Mouse (Mus musculus) adrenal gland, adult 18-20 months (tissue): ENCODE measurements around the gene Tmem179b. TPM values are rescaled to one million over a fixed set of nuclear protein-coding genes. Genes with fewer than 3 reads are reported as not detected.
"Not testable (repeated sequence)": the region's sequence is repeated elsewhere in the genome, so short reads cannot be mapped to it uniquely, and the experiment has no call there.

Source experiments
- DNase-seq, 2 experiments: peaks; one replicate each; pipeline ENCODE4 v3.0.0; 2021 to 2022; ENCODE audit warnings: low spot score in 2 of 2
- microRNA-seq, 2 experiments: library from miRNA; unstranded; fragments of <30 nt; microRNA quantifications; one replicate each; pipeline ENCODE4 v1.2.0; 2021; ENCODE audit warnings: borderline number of aligned reads in 2 of 2
- total RNA-seq, 2 experiments: library from RNA; stranded (reverse); gene quantifications; 1 replicate in 1 of 2; 2 replicates in 1 of 2; pipeline ENCODE4 v1.2.3; 2021

The Tmem179b gene
- total RNA-seq, 2 experiments from 2014 or later = 41.4 to 51.7 TPM

GRCm38 (mm10) chr19:8735389-8736159, 38.7 kb downstream of the Tmem179b start, which contains the start of gene Wdr74:
Wdr74 (plus strand) TSS chr19:8735827.
- peak; percentile 95 to 96 for DNase-seq

- no peak for DNase-seq
These were observed 39.9 kb downstream of the Tmem179b start for GRCm38 (mm10) chr19:8734334-8734733.

- DNase-seq = not testable (repeated sequence)
These were observed 45.8 kb downstream of the Tmem179b start for GRCm38 (mm10) chr19:8728335-8729099.

GRCm38 (mm10) chr19:8727495-8728114, 46.7 kb downstream of the Tmem179b start:
- DNase-seq = no peak

GRCm38 (mm10) chr19:8726609-8727390, 47.5 kb downstream of the Tmem179b start:
- DNase-seq = no peak

- no peak for DNase-seq
These were observed 49.1 kb downstream of the Tmem179b start for GRCm38 (mm10) chr19:8725081-8725613.

GRCm38 (mm10) chr19:8724392-8724791, 49.9 kb downstream of the Tmem179b start:
- DNase-seq = no peak

- DNase-seq = no peak
These were observed 50.5 kb downstream of the Tmem179b start for GRCm38 (mm10) chr19:8723574-8724346.

GRCm38 (mm10) chr19:8722907-8723573, 51.2 kb downstream of the Tmem179b start, which contains the start of gene Slc3a2:
Slc3a2 (minus strand) TSS chr19:8723369.
- peak; percentile 86 to 88 for DNase-seq

- DNase-seq = no peak
These were observed 51.7 kb downstream of the Tmem179b start for GRCm38 (mm10) chr19:8722559-8722906.

Small RNA genes within 50 kb of the gene (microRNA-seq; reads per million reads assigned to microRNA genes)
- 0 reads per million in 2 experiments for gene Mir6992

Other genes starting within 250 kb of the Tmem179b start
- under 1 TPM; 0.16 to 0.33 TPM for gene Slc22a8, start 183.2 kb downstream of the Tmem179b start, total RNA-seq
- under 1 TPM in 1 of 2 experiments, not detected in 1; 0.17 TPM for gene Slc22a6, start 156.4 kb downstream of the Tmem179b start, total RNA-seq
- gene Chrm1, start 110.7 kb downstream of the Tmem179b start, total RNA-seq = 1 to 10 TPM in 1 of 2 experiments, under 1 TPM in 1; 0.60 to 1.5 TPM
- gene Slc3a2, start 51.1 kb downstream of the Tmem179b start, total RNA-seq = 100 to 1,000 TPM; 373 to 425 TPM
- gene Wdr74, start 38.6 kb downstream of the Tmem179b start, total RNA-seq = 10 to 100 TPM; 62.4 to 66.2 TPM
- 1 to 10 TPM; 2.0 to 2.3 TPM for gene 1700092M07Rik, start 33.7 kb downstream of the Tmem179b start, total RNA-seq
- gene Stx5a, start 33.1 kb downstream of the Tmem179b start, total RNA-seq = 100 to 1,000 TPM in 1 of 2 experiments, 10 to 100 TPM in 1; 78.2 to 103 TPM
- 100 to 1,000 TPM; 127 to 144 TPM for gene Nxf1, start 17.4 kb downstream of the Tmem179b start, total RNA-seq
- 100 to 1,000 TPM; 114 to 116 TPM for gene Tmem223, start 3.5 kb downstream of the Tmem179b start, total RNA-seq
- 10 to 100 TPM; 11.3 to 12.2 TPM for gene Taf6l, start 11.9 kb upstream of the Tmem179b start, total RNA-seq
- 10 to 100 TPM; 81.3 to 97.9 TPM for gene Polr2g, start 24.1 kb upstream of the Tmem179b start, total RNA-seq
- 1 to 10 TPM; 2.8 to 3.1 TPM for gene Zbtb3, start 28.1 kb upstream of the Tmem179b start, total RNA-seq
- 10 to 100 TPM; 35.3 to 39.4 TPM for gene Ttc9c, start 44.9 kb upstream of the Tmem179b start, total RNA-seq
- 10 to 100 TPM; 62.6 to 72.1 TPM for gene Hnrnpul2, start 45.5 kb upstream of the Tmem179b start, total RNA-seq
- gene AC129217.1, start 55.3 kb upstream of the Tmem179b start, total RNA-seq = not detected
- gene Bscl2, start 63.0 kb upstream of the Tmem179b start, total RNA-seq = 100 to 1,000 TPM; 144 to 158 TPM
- gene Gng3, start 64.7 kb upstream of the Tmem179b start, total RNA-seq = 1 to 10 TPM; 5.9 to 6.9 TPM
- gene Lrrn4cl, start 76.3 kb upstream of the Tmem179b start, total RNA-seq = 1 to 10 TPM; 2.3 to 6.6 TPM
- 100 to 1,000 TPM; 178 to 202 TPM for gene Ubxn1, start 97.0 kb upstream of the Tmem179b start, total RNA-seq
- gene Uqcc3, start 106.5 kb upstream of the Tmem179b start, total RNA-seq = 10 to 100 TPM; 55.2 to 65.6 TPM
- 1 to 10 TPM; 6.4 to 7.1 TPM for gene Lbhd1, start 109.3 kb upstream of the Tmem179b start, total RNA-seq
- gene Gm49403, start 109.5 kb upstream of the Tmem179b start, total RNA-seq = not detected
- gene 1810009A15Rik, start 114.4 kb upstream of the Tmem179b start, total RNA-seq = 10 to 100 TPM; 44.6 to 47.1 TPM
- gene Gm49416, start 114.5 kb upstream of the Tmem179b start, total RNA-seq = 1 to 10 TPM; 3.2 to 9.1 TPM
- gene Ints5, start 118.5 kb upstream of the Tmem179b start, total RNA-seq = 10 to 100 TPM; 23.3 to 23.9 TPM
- 100 to 1,000 TPM; 163 to 212 TPM for gene Ganab, start 123.6 kb upstream of the Tmem179b start, total RNA-seq
- 10 to 100 TPM; 60.5 to 65.7 TPM for gene B3gat3, start 145.9 kb upstream of the Tmem179b start, total RNA-seq
- gene Rom1, start 154.9 kb upstream of the Tmem179b start, total RNA-seq = 10 to 100 TPM; 29.8 to 49.2 TPM
- gene Eml3, start 155.1 kb upstream of the Tmem179b start, total RNA-seq = 10 to 100 TPM; 41.5 to 59.5 TPM
- gene Mta2, start 167.4 kb upstream of the Tmem179b start, total RNA-seq = 10 to 100 TPM; 81.1 to 89.8 TPM
- 10 to 100 TPM; 23.1 to 26.1 TPM for gene Tut1, start 179.4 kb upstream of the Tmem179b start, total RNA-seq
- gene Eef1g, start 192.6 kb upstream of the Tmem179b start, total RNA-seq = 100 to 1,000 TPM; 334 to 342 TPM
- 100 to 1,000 TPM in 1 of 2 experiments, 10 to 100 TPM in 1; 88.9 to 162 TPM for gene Ahnak, start 214.8 kb upstream of the Tmem179b start, total RNA-seq